Mouse (Mus musculus): Measurements from ENCODE around the gene Gm44596. TPM values are rescaled to one million over a fixed set of nuclear protein-coding genes. Genes with fewer than 3 reads are reported as not detected.
A peak's percentile ranks its signal among the peaks of the same experiment; 100 is the strongest.

Gm44596 gene
- polyA plus RNA-seq, 1 experiment from 2014 or later, result not detected

- H3K4me2 ChIP-seq (ENCODE audit: low read depth, severe bottlenecking), result no peak overlapping the region
- no peak overlapping the region for H3K9ac ChIP-seq (ENCODE audit: low read length)
- WGBS, result 87% methylated on average over 1 of the region's 1 CpGs
- DNase-seq (ENCODE audit: low spot score) (no peak), ATAC-seq (ENCODE audit: insufficient number of reproducible peaks, low FRiP score, low TSS enrichment, low read depth) (no peak)
- no peaks in the 10 kb centered on the region for H3K4me1 ChIP-seq (ENCODE audit: control insufficient read depth, insufficient read depth, low read length)
- H3K27ac ChIP-seq (replicated peaks; ENCODE audit: low read depth, low read length), result no peak overlapping the region
- no peaks in the 10 kb centered on the region for H3K27me3 ChIP-seq (ENCODE audit: control insufficient read depth, insufficient read depth, low read length)
- no peaks in the 10 kb centered on the region for H3K9me3 ChIP-seq (ENCODE audit: control insufficient read depth, low read length)
- no peaks in the 10 kb centered on the region for H3K36me3 ChIP-seq (ENCODE audit: control insufficient read depth, insufficient read depth, low read length)
- no peak overlapping the region for H3K4me3 ChIP-seq (ENCODE audit: low read depth, low read length)
Measured at GRCm38 (mm10) chr6:128389185-128389584, 13.9 kb downstream of the Gm44596 start.

- ATAC-seq (ENCODE audit: insufficient number of reproducible peaks, low FRiP score, low TSS enrichment, low read depth), result no peak
- H3K4me1 ChIP-seq (ENCODE audit: control insufficient read depth, insufficient read depth, low read length), result no peaks in the 10 kb centered on the region
Measured at GRCm38 (mm10) chr6:128390683-128391082, 15.4 kb downstream of the Gm44596 start.

GRCm38 (mm10) chr6:128397574-128398261 is 22.4 kb downstream of the Gm44596 start:
- no peak for DNase-seq (ENCODE audit: low spot score)
- Histone ChIP-seq H3K9ac (ENCODE audit: low read length) (no peak overlapping the region), H3K4me3 (ENCODE audit: low read depth, low read length) (no peak overlapping the region), H3K36me3 (ENCODE audit: control insufficient read depth, insufficient read depth, low read length) (no peaks in the 10 kb centered on the region), H3K4me2 (ENCODE audit: low read depth, severe bottlenecking) (no peak overlapping the region), H3K9me3 (ENCODE audit: control insufficient read depth, low read length) (no peaks in the 10 kb centered on the region), H3K27ac (replicated peaks; ENCODE audit: low read depth, low read length) (no peak overlapping the region), H3K4me1 (ENCODE audit: control insufficient read depth, insufficient read depth, low read length) (0 out of 2 replicates have a peak, but pooled peaks cover 3% of the 10 kb centered on the region), H3K27me3 (ENCODE audit: control insufficient read depth, insufficient read depth, low read length) (no peaks in the 10 kb centered on the region)
- 79% methylated on average over 7 of the region's 7 CpGs for WGBS
- ATAC-seq (ENCODE audit: insufficient number of reproducible peaks, low FRiP score, low TSS enrichment, low read depth), result no peak

More at GRCm38 (mm10) chr6:128390683-128391082, 15.4 kb downstream of the Gm44596 start:
- Histone ChIP-seq H3K27ac (replicated peaks; ENCODE audit: low read depth, low read length) (no peak overlapping the region), H3K9ac (ENCODE audit: low read length) (no peak overlapping the region), H3K4me2 (ENCODE audit: low read depth, severe bottlenecking) (no peak overlapping the region), H3K9me3 (ENCODE audit: control insufficient read depth, low read length) (no peaks in the 10 kb centered on the region), H3K4me3 (ENCODE audit: low read depth, low read length) (no peak overlapping the region), H3K36me3 (ENCODE audit: control insufficient read depth, insufficient read depth, low read length) (no peaks in the 10 kb centered on the region), H3K27me3 (ENCODE audit: control insufficient read depth, insufficient read depth, low read length) (no peaks in the 10 kb centered on the region)
- DNase-seq (ENCODE audit: low spot score), result no peak
- 65% methylated on average over 1 of the region's 1 CpGs for WGBS

GRCm38 (mm10) chr6:128398996-128399395 is 23.7 kb downstream of the Gm44596 start, which contains the start of gene Nrip2:
Nrip2 (plus strand) TSS chr6:128399296.
- Histone ChIP-seq H3K4me1 (ENCODE audit: control insufficient read depth, insufficient read depth, low read length) (0 out of 2 replicates have a peak, but pooled peaks cover 3% of the 10 kb centered on the region), H3K27me3 (ENCODE audit: control insufficient read depth, insufficient read depth, low read length) (no peaks in the 10 kb centered on the region), H3K36me3 (ENCODE audit: control insufficient read depth, insufficient read depth, low read length) (no peaks in the 10 kb centered on the region), H3K4me2 (ENCODE audit: low read depth, severe bottlenecking) (no peak within 1 kb of the TSS), H3K9ac (ENCODE audit: low read length) (peak within 1 kb of the TSS; percentile 2; the same call in 1 of the 2 replicates), H3K27ac (replicated peaks; ENCODE audit: low read depth, low read length) (no peak within 1 kb of the TSS), H3K9me3 (ENCODE audit: control insufficient read depth, low read length) (no peaks in the 10 kb centered on the region), H3K4me3 (ENCODE audit: low read depth, low read length) (no peak within 1 kb of the TSS)
- ATAC-seq (ENCODE audit: insufficient number of reproducible peaks, low FRiP score, low TSS enrichment, low read depth), result no peak
- DNase-seq (ENCODE audit: low spot score), result no peak
- WGBS, result 87% methylated on average over 3 of the region's 3 CpGs

GRCm38 (mm10) chr6:128399421-128400185 is 24.3 kb downstream of the Gm44596 start:
- Histone ChIP-seq H3K27ac (replicated peaks; ENCODE audit: low read depth, low read length) (no peak overlapping the region), H3K9ac (ENCODE audit: low read length) (peak overlapping the region; percentile 2; the same call in 1 of the 2 replicates), H3K4me3 (ENCODE audit: low read depth, low read length) (no peak overlapping the region), H3K4me2 (ENCODE audit: low read depth, severe bottlenecking) (no peak overlapping the region), H3K36me3 (ENCODE audit: control insufficient read depth, insufficient read depth, low read length) (no peaks in the 10 kb centered on the region), H3K9me3 (ENCODE audit: control insufficient read depth, low read length) (no peaks in the 10 kb centered on the region), H3K4me1 (ENCODE audit: control insufficient read depth, insufficient read depth, low read length) (0 out of 2 replicates have a peak, but pooled peaks cover 3% of the 10 kb centered on the region), H3K27me3 (ENCODE audit: control insufficient read depth, insufficient read depth, low read length) (no peaks in the 10 kb centered on the region)
- DNase-seq (ENCODE audit: low spot score) (peak; percentile 35), ATAC-seq (ENCODE audit: insufficient number of reproducible peaks, low FRiP score, low TSS enrichment, low read depth) (no peak)
- 55% methylated on average over 14 of the region's 21 CpGs for WGBS

GRCm38 (mm10) chr6:128404708-128405107 is 29.4 kb downstream of the Gm44596 start:
- H3K36me3 ChIP-seq (ENCODE audit: control insufficient read depth, insufficient read depth, low read length), result peaks cover 12% of the 10 kb centered on the region
- H3K9ac ChIP-seq (ENCODE audit: low read length), result no peak overlapping the region
- no peak for ATAC-seq (ENCODE audit: insufficient number of reproducible peaks, low FRiP score, low TSS enrichment, low read depth)
- no peak overlapping the region for H3K4me2 ChIP-seq (ENCODE audit: low read depth, severe bottlenecking)
- no peak overlapping the region for H3K27ac ChIP-seq (replicated peaks; ENCODE audit: low read depth, low read length)
- 0 out of 2 replicates have a peak, but pooled peaks cover 3% of the 10 kb centered on the region for H3K4me1 ChIP-seq (ENCODE audit: control insufficient read depth, insufficient read depth, low read length)
- H3K4me3 ChIP-seq (ENCODE audit: low read depth, low read length), result no peak overlapping the region
- 67% methylated on average over 5 of the region's 5 CpGs for WGBS
- no peak for DNase-seq (ENCODE audit: low spot score)
- no peaks in the 10 kb centered on the region for H3K9me3 ChIP-seq (ENCODE audit: control insufficient read depth, low read length)
- H3K27me3 ChIP-seq (ENCODE audit: control insufficient read depth, insufficient read depth, low read length), result no peaks in the 10 kb centered on the region

GRCm38 (mm10) chr6:128408544-128409125 is 33.3 kb downstream of the Gm44596 start:
- no peak for DNase-seq (ENCODE audit: low spot score)
- H3K36me3 ChIP-seq (ENCODE audit: control insufficient read depth, insufficient read depth, low read length), result peaks cover 14% of the 10 kb centered on the region

GRCm38 (mm10) chr6:128410305-128410704 is 35.0 kb downstream of the Gm44596 start:
- 91% methylated on average over 13 of the region's 13 CpGs for WGBS
- DNase-seq (ENCODE audit: low spot score) (no peak), ATAC-seq (ENCODE audit: insufficient number of reproducible peaks, low FRiP score, low TSS enrichment, low read depth) (no peak)
- peaks cover 18% of the 10 kb centered on the region for H3K36me3 ChIP-seq (ENCODE audit: control insufficient read depth, insufficient read depth, low read length)
- H3K9me3 ChIP-seq (ENCODE audit: control insufficient read depth, low read length), result no peaks in the 10 kb centered on the region
- no peaks in the 10 kb centered on the region for H3K4me1 ChIP-seq (ENCODE audit: control insufficient read depth, insufficient read depth, low read length)
- no peak overlapping the region for H3K9ac ChIP-seq (ENCODE audit: low read length)
- H3K4me3 ChIP-seq (ENCODE audit: low read depth, low read length), result no peak overlapping the region
- H3K27me3 ChIP-seq (ENCODE audit: control insufficient read depth, insufficient read depth, low read length), result no peaks in the 10 kb centered on the region
- no peak overlapping the region for H3K4me2 ChIP-seq (ENCODE audit: low read depth, severe bottlenecking)
- no peak overlapping the region for H3K27ac ChIP-seq (replicated peaks; ENCODE audit: low read depth, low read length)

More at GRCm38 (mm10) chr6:128408544-128409125, 33.3 kb downstream of the Gm44596 start:
- Histone ChIP-seq H3K27ac (replicated peaks; ENCODE audit: low read depth, low read length) (no peak overlapping the region), H3K4me3 (ENCODE audit: low read depth, low read length) (no peak overlapping the region), H3K9ac (ENCODE audit: low read length) (no peak overlapping the region), H3K9me3 (ENCODE audit: control insufficient read depth, low read length) (no peaks in the 10 kb centered on the region), H3K4me2 (ENCODE audit: low read depth, severe bottlenecking) (no peak overlapping the region), H3K27me3 (ENCODE audit: control insufficient read depth, insufficient read depth, low read length) (no peaks in the 10 kb centered on the region), H3K4me1 (ENCODE audit: control insufficient read depth, insufficient read depth, low read length) (no peaks in the 10 kb centered on the region)
- no peak for ATAC-seq (ENCODE audit: insufficient number of reproducible peaks, low FRiP score, low TSS enrichment, low read depth)
- WGBS, result 87% methylated on average over 7 of the region's 7 CpGs
